Mouse (Mus musculus) Muller cell, postnatal 12 days (primary cell): ENCODE data around the gene Radil.

Experiments
- DNase-seq: peaks from one replicate; pipeline ENCODE4 v3.0.0-alpha.2; 2015; ENCODE audit errors: inconsistent ontology term

Gene Radil

DNA sequence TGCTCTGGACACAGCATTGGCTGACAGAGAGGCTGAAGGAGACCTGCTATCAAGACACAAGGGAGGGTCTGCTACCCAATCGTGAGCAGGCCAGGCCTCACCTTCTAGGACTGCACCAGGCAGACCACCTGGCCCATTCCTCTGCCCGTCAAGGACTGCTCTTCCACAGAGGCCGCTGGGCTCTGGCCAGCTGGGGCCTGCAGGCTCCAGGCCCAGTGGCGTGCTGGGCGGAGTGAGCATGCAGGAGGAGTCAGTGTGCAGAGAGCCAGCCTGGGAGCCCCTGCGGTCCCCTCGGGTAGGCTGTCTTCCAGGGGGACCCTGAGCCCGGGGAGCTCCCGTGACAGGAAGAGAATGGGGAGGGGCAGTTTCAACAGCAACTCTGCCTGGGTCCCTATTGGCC lies 64.2 kb downstream of the Radil start:
- DNase-seq, result no peak

DNA sequence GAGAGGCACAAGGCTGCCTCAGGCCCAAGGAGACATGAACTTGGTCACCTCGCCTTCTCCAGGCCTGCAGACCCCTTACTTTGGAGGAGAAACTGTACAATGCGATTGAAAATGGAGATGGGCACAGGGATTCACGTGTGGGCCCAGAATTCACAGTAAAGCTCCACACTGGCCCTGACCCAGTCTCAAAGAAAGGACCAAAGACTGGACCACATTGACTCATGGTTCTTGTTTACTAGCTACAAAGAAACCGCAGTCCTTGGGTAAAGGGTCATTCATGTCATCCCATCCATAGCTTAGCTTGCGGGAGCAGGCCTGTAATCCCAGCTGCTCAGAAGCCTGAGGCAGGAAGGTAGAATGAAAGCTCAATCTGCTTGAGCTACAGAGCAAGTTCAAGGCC lies 67.3 kb downstream of the Radil start:
- no peak for DNase-seq

DNA sequence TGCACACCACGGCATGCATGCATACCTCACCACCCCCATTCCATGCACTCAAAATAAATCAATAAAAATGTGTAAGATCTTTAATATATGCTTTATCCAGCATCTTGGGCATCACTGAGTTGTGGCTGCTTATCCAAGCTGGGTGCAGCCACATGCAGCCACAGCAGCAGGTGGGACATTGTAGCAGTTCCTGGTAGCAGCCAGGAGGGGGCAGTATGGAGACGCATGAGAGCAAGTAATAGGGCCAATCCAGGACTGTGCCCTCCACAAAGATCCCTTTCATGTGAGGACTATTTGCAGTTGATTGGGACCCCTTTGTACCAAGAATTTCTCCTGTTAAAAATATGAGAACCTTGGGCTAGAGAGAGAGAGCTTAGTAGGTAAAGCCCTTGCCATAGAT lies 68.4 kb downstream of the Radil start:
- no peak for DNase-seq

GRCm38 (mm10) chr5:142478829-142479435 lies 72.0 kb downstream of the Radil start:
- peak; percentile 68 for DNase-seq

DNA sequence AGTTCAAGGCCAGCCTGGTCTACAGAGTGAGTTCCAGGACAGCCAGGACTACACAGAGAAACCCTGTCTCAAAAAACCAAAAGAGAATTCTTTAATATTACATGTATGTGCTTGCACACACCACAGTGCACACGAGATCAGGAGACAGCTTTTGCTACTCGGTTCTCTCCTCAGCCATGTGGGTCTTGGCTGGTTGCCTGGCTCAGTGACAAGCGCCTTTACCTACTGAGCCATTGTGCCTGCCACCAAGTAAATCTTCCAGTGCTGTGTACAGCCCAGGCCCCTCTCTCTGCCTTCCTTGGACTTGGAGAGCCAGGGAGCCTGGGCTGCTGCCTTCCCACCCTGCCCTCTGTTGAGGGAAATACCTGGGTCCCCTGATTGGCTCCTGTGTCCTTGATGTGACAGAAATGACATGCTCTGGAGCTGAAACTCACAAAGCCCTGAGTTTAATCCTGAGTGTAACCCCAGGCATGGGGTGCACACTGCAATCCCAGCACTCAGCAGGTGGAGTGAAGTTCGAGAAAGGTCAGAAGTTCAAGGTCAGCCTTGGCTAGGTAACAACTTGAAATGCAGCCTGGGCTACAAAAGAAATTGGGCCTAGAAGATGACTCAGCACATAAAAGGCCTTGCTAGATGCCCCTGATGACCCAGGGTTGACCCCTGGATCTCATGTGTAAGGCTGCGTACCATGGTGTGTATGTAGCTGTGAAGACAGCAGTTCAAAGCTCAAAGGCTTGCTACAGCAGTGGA lies 72.9 kb downstream of the Radil start:
- no peak for DNase-seq

DNA sequence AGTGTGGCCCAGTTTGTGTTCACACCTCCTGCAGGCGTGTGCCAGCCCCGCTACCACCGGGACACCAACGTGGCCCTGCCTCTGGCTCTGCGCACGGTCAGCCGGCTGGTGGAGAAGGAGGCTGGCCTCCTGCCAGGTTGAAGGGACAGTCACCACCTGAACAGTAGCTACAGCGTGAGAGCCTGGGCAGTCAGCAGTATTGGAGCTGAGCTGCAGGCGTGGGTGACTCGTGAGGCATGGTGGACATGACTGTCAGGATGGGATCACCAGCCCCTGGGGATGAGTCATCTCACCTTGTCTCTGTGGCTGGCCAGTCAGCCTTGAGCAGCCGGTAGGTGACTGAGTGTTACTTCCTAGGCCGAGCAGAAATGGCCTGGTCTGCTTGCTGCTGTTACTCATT lies 73.6 kb downstream of the Radil start:
- DNase-seq, result peak; percentile 53

DNA sequence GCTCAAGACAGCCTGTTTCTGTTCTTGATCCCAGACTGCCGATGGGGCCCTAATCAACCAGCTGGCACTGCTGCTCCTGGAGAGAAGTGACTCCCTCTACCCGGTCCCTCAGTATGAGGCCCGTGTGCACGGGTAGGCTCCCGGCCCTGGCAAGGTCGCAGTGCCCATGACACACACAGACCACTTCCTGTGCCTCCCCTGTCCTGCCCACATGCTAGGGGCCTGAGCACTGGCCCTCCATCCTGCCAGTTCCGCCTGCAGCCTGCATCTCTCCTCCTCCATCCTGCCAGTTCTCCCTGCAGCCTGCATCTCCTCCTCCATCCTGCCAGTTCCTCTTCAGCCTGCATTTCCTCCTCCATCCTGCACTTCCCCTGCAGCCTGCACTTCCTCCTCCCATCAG lies 75.2 kb downstream of the Radil start:
- no peak for DNase-seq

- DNase-seq, result peak; percentile 92
Measured at GRCm38 (mm10) chr5:142473696-142474095, 77.2 kb downstream of the Radil start.

GRCm38 (mm10) chr5:142469796-142470195 lies 81.1 kb downstream of the Radil start:
- no peak for DNase-seq

GRCm38 (mm10) chr5:142468375-142468774 lies 82.5 kb downstream of the Radil start:
- no peak for DNase-seq

DNA sequence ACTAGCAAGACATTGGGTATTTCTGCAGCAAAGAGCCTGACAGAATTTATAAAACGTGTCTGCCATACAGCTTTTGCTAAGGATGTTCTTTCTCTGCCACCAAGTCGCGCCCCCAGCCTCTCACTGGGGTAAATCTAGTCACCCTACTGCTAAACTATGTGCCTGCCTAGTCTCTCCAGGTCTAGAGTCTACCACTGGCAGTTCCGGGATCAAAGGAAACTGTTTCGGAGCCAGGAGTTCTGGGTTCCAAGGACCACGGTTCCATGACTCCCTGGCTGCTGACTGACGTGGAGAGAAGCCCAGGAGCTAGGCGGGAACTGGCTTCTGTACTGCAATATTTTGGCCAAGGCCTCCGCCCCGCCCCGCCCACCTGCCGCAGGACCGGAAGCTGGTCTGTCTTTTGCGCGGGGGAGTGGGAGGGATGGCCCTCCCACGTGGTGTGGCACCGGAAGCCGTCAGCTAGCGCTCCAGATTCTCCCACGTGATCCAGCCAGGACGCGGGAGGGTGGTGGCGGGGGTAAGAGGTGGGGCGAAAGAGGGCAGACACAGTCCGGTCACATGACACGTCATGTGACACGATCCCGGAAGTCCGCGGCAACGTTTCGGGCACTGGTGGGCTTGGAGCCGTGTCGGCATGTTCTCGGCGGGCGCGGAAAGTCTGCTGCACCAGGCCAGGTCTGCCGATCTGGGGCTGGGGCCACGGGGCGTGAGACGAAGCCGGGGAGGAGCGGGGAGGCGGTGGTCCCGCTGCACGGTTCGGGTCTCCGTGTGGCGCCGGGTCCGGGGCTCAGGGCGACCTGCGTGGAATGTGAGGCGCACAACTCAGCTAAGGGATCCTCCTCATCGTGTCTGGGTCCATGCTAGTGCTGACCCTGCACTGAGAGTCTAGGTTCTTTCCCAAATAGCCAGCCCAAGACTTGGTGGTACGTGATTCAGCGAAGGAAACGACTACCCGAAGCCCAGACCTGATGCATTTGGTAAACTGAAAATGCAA lies 87.1 kb downstream of the Radil start, which contains the start of gene Ap5z1:
Ap5z1 (plus strand) TSS at position 484 of the 994 bp plus-strand sequence.
- DNase-seq, result peak; percentile 99

DNA sequence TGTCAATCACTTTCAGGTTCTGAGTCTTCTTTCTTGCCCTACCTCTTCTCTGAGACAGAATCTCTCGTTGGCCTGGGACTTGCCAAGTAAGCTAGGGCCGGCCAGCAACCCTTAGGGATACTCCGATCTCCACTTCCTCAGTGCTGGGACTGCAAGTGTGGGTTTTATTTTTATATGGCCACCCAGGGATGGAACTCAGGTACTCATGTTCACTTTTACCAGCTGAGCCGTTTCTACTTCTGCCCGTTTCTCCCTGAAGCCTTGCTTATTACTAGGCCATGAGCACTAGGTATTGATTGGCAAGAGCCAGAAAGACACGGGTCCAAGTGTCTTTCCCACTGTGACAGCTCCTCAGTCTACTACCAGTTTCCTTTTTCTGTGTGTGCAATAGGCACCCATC lies 87.9 kb downstream of the Radil start:
- no peak for DNase-seq

- no peak for DNase-seq
Measured at GRCm38 (mm10) chr5:142462641-142462948, 88.3 kb downstream of the Radil start.

DNA sequence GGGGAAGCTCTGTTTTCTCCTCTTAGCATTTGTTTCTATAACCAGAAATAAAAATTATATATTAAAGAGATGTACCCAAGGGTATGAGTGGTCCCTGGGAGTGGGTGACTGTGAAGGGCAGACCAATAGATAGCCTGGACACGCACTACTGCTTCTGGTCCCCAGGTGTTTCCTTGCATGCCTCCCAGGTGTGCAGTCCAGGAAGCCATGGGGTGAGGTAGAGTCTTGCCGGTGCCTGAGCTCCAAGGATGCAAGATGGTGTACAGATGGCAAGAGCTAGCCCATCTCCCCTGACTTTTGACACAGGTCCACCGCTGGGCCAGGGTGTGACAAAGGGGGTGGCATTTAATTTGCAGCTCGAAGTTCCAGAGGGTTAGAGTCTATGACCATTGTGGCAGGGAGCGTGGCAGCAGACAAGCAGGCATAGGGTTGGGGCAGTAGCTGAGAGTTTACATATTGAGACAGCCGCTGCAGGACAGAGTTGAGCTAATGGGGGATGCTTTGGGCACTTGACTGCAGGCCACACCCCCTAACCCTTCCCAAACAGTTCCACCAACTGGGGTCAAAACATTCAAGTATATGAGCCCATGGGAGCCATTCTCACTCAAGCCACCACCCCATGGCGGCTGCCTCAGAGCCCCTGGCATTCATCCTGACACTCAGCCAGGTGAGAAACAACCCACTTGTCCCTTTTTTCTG lies 88.8 kb downstream of the Radil start:
- no peak for DNase-seq

DNA sequence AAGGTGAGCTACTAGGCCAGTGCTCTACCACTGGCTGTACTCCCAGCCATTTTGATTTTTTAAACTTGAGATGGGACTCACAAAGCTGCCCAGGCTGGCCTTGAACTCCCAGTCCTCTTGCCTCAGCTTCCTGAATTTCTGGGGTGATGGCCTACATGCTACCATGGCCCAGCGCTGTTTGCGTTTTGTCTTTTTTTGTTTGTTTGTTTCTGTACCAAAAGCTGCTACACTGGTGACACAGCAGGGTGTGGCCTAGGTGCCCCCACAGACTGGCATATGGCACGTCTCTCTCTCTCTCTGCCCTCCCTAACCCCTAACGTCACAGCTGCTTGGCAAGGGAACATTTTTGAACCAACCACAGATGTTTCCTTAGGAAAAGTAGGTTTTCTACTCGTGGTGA lies 91.1 kb downstream of the Radil start:
- no peak for DNase-seq

DNA sequence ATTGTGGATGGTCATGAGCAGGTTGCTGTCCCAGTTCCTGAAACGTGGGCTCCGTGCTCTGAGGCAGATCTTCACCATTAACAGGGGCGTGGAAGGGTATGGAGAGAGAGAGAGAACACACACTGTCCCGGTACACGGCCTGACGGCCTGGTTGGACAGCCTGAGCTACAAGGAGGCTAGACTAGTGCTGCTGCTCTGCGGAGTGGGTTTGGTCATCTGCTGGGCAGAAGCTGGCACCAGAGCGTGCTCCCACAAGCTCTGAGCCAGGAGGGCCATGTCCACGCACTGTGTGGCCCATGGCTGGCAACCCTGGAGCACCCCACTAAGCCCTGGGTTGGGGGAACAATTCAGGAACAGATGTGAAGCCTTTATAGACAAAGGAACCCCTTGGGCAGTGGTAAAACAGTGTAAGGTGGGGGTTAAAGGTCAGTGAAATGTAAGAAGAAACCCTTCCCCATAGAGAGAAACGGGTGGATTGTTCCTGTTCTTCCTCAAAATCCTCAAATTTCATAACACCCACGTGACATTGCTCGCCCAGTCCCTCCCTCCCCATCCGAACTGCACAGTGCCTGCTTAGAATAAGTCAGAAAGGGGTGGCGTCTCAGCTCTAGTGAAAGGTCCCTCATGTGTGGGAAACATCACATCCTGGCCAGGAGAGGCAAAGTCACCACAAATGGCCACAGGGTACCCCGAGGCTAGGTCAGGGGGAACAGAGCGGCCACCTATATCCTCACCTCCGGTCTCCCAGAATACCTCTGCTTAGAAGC lies 91.9 kb downstream of the Radil start:
- no peak for DNase-seq

DNA sequence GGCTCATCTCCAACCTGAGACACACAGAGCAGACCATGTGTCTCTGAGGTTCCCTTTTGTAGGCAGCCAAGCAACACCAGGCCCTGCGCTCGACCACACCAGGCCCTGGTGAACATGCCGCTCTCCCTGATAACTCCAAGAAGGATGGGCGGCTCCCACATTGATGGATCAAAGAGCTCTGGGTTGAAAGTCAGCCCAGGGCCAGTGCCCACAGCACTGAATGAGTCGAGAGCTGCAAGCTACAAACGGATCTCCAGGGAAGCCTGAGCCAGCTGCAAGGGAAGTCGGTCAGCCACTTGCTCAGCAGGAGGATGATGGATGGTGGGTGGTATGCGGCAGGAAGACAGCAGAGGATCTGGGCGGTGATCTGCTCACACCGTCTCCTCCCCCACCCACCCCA lies 93.6 kb downstream of the Radil start:
- DNase-seq, result peak; percentile 50

DNA sequence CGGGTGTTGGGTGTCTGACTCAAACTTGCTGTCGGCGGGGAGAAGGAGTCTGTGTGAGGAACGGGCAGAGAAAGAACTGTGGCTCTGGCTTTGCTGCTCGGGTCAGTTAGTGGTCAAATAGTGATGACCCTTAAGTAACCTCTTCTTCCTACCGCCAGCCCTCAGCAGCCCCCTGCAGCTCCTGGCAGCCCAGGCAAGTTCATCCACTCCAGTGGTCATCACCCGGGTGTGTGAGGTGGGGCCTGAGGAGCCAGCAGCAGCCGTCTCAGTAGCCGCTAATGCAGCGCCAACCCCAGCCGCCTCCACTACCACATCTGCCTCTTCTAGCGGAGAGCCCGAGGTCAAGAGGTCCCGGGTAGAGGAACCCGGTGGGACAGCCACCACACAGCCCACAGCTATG lies 94.6 kb downstream of the Radil start:
- peak; percentile 67 for DNase-seq

GRCm38 (mm10) chr5:142453742-142454141 lies 97.2 kb downstream of the Radil start:
- DNase-seq, result no peak

GRCm38 (mm10) chr5:142451759-142452158 lies 99.1 kb downstream of the Radil start:
- DNase-seq, result peak; percentile 87

GRCm38 (mm10) chr5:142450846-142451245 lies 100.1 kb downstream of the Radil start:
- no peak for DNase-seq
